Mouse (Mus musculus) kidney, embryonic 14.5 days (tissue): ENCODE results near the gene Sertad2. TPM values are rescaled to one million over a fixed set of nuclear protein-coding genes. Genes with fewer than 3 reads are reported as not detected.

Experiments
- ATAC-seq: fragments of 200-750 bp; cut with Nextera tagmentation; 2 replicates; pipeline ENCODE4 v1.8.0; 2017; ENCODE audit warnings: moderate number of reproducible peaks, mild to moderate bottlenecking, moderate TSS enrichment, moderate library complexity; ENCODE audit not compliant: low FRiP score, low TSS enrichment
- H3K27ac ChIP-seq: fragments of 300-500 bp; sonication (generic); 2 replicates; pipeline ENCODE4 v1.5.1; 2014; ENCODE audit warnings: low read depth, mild to moderate bottlenecking, low read length, moderate library complexity, mixed read lengths
- H3K27me3 ChIP-seq: fragments of 300-500 bp; sonication (generic); 2 replicates; pipeline ENCODE4 v1.6.1; 2014; ENCODE audit warnings: mild to moderate bottlenecking, low read length; ENCODE audit not compliant: control insufficient read depth, insufficient read depth
- H3K36me3 ChIP-seq: fragments of 300-500 bp; sonication (generic); 2 replicates; pipeline ENCODE4 v1.6.1; 2014; ENCODE audit warnings: low read length, mixed read lengths; ENCODE audit not compliant: control insufficient read depth, insufficient read depth
- H3K4me1 ChIP-seq: fragments of 300-500 bp; sonication (generic); 2 replicates; pipeline ENCODE4 v1.6.1; 2014; ENCODE audit warnings: low read length, mixed read lengths; ENCODE audit not compliant: control insufficient read depth, insufficient read depth
- H3K4me2 ChIP-seq: fragments of 300-500 bp; sonication (generic); replicated peaks from 2 replicates; pipeline ENCODE4 v1.6.1; 2014; ENCODE audit warnings: low read depth, mild to moderate bottlenecking, low read length
- H3K4me3 ChIP-seq: fragments of 300-500 bp; sonication (generic); 2 replicates; pipeline ENCODE4 v1.5.1; 2014; ENCODE audit warnings: mild to moderate bottlenecking, low read length
- H3K9ac ChIP-seq: fragments of 300-500 bp; sonication (generic); 2 replicates; pipeline ENCODE4 v1.6.1; 2014; ENCODE audit warnings: low read depth, mild to moderate bottlenecking, low read length, moderate library complexity
- H3K9me3 ChIP-seq: fragments of 300-500 bp; sonication (generic); 2 replicates; pipeline ENCODE4 v1.6.1; 2016; ENCODE audit warnings: low read length; ENCODE audit not compliant: control insufficient read depth
- WGBS: fragments of 180-500 bp; shearing (Covaris S2); extraction: QIAGEN DNeasy Blood & Tissue Kit; methylation state at CpG from one replicate; pipeline ENCODE4 v1.1.7; 2014; 5-methylcytosine and 5-hydroxymethylcytosine counted together
- polyA plus RNA-seq: library from polyadenylated mRNA; unstranded; fragments of >200 nt; fragmentation: Nextera tagmentation; extraction: Ambion mirVana; gene quantifications from 2 replicates; pipeline ENCODE4 v1.2.1, GENCODE M21; 2014

Sertad2 gene
- polyA plus RNA-seq = 24.4 and 34.9 TPM in 2 replicates

DNA sequence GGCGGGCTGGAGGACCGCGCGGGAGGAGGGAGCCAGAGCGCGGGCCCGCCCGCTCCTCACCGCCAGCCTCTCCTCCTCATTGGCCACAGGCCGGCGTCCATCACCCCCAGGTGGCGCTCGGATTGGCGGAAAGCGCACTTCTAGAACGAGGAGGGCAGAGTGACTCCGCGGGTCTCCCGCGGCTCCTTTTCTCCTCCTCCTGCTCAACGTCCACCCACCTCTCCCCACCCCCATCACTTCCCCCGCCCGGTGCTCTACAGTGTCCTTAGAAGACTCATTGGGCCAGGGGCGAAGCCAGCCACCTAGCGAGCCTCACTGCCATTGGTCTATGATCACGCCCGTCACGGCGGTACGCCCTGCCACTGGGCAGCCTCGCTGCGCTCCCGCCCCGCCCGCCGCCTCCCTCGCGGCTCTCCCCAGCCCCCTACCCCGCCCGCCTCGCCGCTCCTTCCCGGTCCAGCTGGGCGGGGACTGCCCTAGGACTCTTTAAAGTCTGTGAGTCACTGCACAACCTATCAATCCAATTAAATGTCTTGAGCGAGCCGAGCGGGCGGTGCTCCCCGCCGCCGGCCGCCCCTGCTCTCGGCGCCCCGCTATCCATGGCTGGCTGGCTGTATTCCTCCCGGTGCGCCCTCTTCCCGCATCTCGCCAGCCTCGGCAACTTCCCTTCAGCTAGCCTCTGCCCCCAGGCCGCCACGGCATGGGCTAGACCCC, at the start of gene Sertad2:
Gene Sertad2, plus strand, starts transcription at position 515 of the 714 bp plus-strand sequence.
- Histone ChIP-seq H3K27ac (peak within 1 kb of the TSS; percentile 90), H3K9me3 (no peaks in the 10 kb centered on the region), H3K9ac (peak within 1 kb of the TSS; percentile 72), H3K4me2 (peak within 1 kb of the TSS; percentile 79), H3K4me3 (peak within 1 kb of the TSS; percentile 85), H3K27me3 (no peaks in the 10 kb centered on the region), H3K36me3 (no peaks in the 10 kb centered on the region), H3K4me1 (peaks cover 3% of the 10 kb centered on the region; the same call in 1 of the 2 replicates)
- peak; percentile 99 for ATAC-seq
- WGBS = under 1% methylated on average over 45 of the region's 62 CpGs

DNA sequence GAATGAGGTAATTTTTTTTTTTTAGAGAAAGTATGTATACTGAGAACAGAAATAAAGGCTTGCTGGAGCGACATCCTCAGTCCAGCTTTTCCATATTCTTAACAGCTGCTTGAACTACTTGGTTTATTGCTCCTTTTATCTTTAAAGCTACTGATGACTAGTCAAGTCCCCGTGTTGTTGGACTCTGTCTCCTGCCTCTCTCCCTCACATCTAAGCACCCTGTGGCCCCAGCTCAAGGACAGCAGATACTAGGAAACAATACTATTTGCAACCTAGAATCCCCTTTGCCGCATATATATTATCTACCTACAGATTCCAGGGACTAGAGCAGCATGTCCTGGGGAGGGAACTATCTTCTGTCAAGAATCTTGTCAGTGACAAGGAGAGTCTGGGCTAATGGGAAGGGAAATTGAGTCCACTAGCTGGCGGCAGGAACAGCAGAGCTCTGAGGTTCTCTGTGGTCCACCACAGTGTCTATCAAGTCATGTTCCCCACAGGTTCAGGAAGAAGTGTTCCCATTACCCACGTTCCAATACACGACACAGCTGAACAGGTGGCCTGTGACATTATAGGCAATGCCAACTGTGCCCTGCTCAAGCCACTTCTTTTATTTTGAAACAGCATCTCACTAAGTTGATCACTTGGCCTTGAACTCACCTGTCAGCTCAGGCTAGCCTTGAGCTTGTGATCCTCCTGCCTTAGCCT, 49.0 kb upstream of the Sertad2 start:
- WGBS = 72% methylated on average over 6 of the region's 6 CpGs
- Histone ChIP-seq H3K4me3 (no peak overlapping the region), H3K36me3 (no peaks in the 10 kb centered on the region), H3K4me2 (no peak overlapping the region), H3K27me3 (no peaks in the 10 kb centered on the region), H3K4me1 (no peaks in the 10 kb centered on the region), H3K9ac (no peak overlapping the region), H3K27ac (no peak overlapping the region), H3K9me3 (no peaks in the 10 kb centered on the region)
- ATAC-seq = no peak

GRCm38 (mm10) chr11:20500516-20500915, 42.5 kb upstream of the Sertad2 start:
- Histone ChIP-seq H3K27ac (no peak overlapping the region), H3K36me3 (no peaks in the 10 kb centered on the region), H3K4me1 (no peaks in the 10 kb centered on the region), H3K4me3 (no peak overlapping the region), H3K27me3 (no peaks in the 10 kb centered on the region), H3K4me2 (no peak overlapping the region), H3K9ac (no peak overlapping the region), H3K9me3 (no peaks in the 10 kb centered on the region)
- ATAC-seq = no peak
- WGBS = 49% methylated on average over 3 of the region's 3 CpGs

- H3K4me3 ChIP-seq = no peak overlapping the region
- 72% methylated on average over 5 of the region's 5 CpGs for WGBS
- H3K9ac ChIP-seq = no peak overlapping the region
- H3K27ac ChIP-seq = no peak overlapping the region
- no peaks in the 10 kb centered on the region for H3K9me3 ChIP-seq
- no peaks in the 10 kb centered on the region for H3K27me3 ChIP-seq
- H3K4me2 ChIP-seq = no peak overlapping the region
- no peak for ATAC-seq
- no peaks in the 10 kb centered on the region for H3K4me1 ChIP-seq
- H3K36me3 ChIP-seq = no peaks in the 10 kb centered on the region
Measured at GRCm38 (mm10) chr11:20501160-20501955, 41.7 kb upstream of the Sertad2 start.

DNA sequence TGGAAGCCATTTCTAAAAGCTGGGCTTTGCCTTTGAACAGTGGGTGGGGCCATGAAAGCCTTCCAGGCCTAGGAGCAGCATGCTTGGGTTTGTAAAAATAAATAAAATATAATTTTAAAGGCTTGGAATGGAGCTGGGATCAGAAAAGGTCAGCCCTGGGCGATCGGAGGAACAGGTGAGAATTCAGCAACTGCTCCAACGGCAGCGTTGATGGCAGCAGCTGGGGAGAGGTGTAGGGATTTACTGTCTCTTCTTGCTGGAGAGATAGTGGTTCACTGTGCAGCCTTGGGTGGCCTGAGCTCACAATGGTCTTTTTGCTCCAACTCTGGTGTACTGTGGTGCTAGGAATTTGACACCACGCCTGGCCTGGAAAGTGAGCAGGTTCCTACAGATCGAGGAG, 29.5 kb upstream of the Sertad2 start:
- WGBS = 82% methylated on average over 6 of the region's 6 CpGs
- no peak overlapping the region for H3K9ac ChIP-seq
- H3K27me3 ChIP-seq = no peaks in the 10 kb centered on the region
- H3K27ac ChIP-seq = no peak overlapping the region
- no peak overlapping the region for H3K4me2 ChIP-seq
- H3K36me3 ChIP-seq = no peaks in the 10 kb centered on the region
- no peak overlapping the region for H3K4me3 ChIP-seq
- no peak for ATAC-seq
- H3K4me1 ChIP-seq = no peaks in the 10 kb centered on the region
- H3K9me3 ChIP-seq = peaks cover 3% of the 10 kb centered on the region; the same call in 1 of the 2 replicates

DNA sequence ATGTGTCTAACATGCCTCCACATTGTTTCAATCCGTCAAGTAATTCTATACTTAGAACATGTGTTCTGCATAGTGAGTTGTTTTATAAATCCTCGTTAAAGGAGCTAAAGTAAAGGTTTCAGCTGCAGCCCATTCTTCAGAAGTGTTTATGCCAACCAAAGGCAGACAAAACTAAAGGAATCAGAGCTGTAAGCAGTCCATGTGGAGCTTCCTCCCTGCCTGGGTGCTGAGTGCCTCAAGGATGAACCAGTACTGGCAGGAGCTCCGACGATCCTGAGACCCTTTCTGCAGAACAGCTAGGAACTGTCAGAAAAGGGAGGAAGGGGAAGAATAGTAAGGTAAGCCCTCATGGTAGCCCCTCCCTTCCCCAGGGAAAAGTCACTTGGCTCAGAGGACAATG, 28.3 kb upstream of the Sertad2 start:
- Histone ChIP-seq H3K9ac (no peak overlapping the region), H3K27me3 (no peaks in the 10 kb centered on the region), H3K4me2 (no peak overlapping the region), H3K27ac (no peak overlapping the region), H3K36me3 (no peaks in the 10 kb centered on the region), H3K4me3 (no peak overlapping the region), H3K4me1 (no peaks in the 10 kb centered on the region), H3K9me3 (peaks cover 3% of the 10 kb centered on the region; the same call in 1 of the 2 replicates)
- no peak for ATAC-seq
- 80% methylated on average over 4 of the region's 4 CpGs for WGBS

DNA sequence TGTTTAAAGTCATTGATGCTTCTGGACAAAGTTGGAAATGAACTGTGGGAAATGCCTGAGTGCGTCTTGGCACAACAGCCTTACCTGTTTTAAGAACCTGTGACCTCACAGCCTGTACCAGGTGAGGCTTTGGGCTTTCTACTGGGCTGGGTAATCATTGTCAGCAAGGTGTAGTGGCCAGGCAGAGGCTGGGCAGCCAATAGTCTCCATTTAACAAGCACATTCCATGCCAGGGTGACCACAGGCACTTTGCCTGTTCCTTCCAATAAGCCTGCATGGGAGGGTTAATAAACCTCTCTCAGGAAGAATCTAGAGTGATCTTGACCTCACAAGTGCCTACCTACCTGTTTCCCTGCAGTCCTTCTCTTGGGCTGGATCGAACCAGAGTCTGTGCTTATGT, 21.7 kb upstream of the Sertad2 start:
- Histone ChIP-seq H3K27me3 (no peaks in the 10 kb centered on the region), H3K27ac (no peak overlapping the region), H3K4me1 (no peaks in the 10 kb centered on the region), H3K4me2 (no peak overlapping the region), H3K4me3 (no peak overlapping the region), H3K36me3 (no peaks in the 10 kb centered on the region), H3K9me3 (no peaks in the 10 kb centered on the region), H3K9ac (no peak overlapping the region)
- WGBS = 93% methylated on average over 2 of the region's 2 CpGs
- ATAC-seq = no peak

GRCm38 (mm10) chr11:20522750-20523149, 20.3 kb upstream of the Sertad2 start:
- no peaks in the 10 kb centered on the region for H3K9me3 ChIP-seq

More at GRCm38 (mm10) chr11:20522750-20523149, 20.3 kb upstream of the Sertad2 start:
- 0 out of 2 replicates have a peak, but pooled peaks have one; percentile 39 for ATAC-seq
- no peaks in the 10 kb centered on the region for H3K4me1 ChIP-seq
- 53% methylated on average over 4 of the region's 4 CpGs for WGBS
- H3K4me2 ChIP-seq = no peak overlapping the region
- no peaks in the 10 kb centered on the region for H3K36me3 ChIP-seq
- H3K9ac ChIP-seq = no peak overlapping the region
- H3K27me3 ChIP-seq = no peaks in the 10 kb centered on the region
- no peak overlapping the region for H3K27ac ChIP-seq
- H3K4me3 ChIP-seq = no peak overlapping the region
